Mouse (Mus musculus): ENCODE measurements around the gene Ddx19a. TPM values are rescaled to one million over a fixed set of nuclear protein-coding genes. Genes with fewer than 3 reads are reported as not detected.
"Not testable (repeated sequence)": the region's sequence is repeated elsewhere in the genome, so short reads cannot be mapped to it uniquely, and the experiment has no call there.

Ddx19a gene
- polyA plus RNA-seq, 1 experiment from 2014 or later, result 35.0 TPM

GRCm38 (mm10) chr8:110959906-110960305, 37.7 kb downstream of the Ddx19a start:
- 91% methylated on average over 6 of the region's 6 CpGs for WGBS

GRCm38 (mm10) chr8:110959071-110959780, 38.4 kb downstream of the Ddx19a start:
- peaks cover 22% of the 10 kb centered on the region for H3K36me3 ChIP-seq (ENCODE audit: control insufficient read depth, insufficient read depth, low read length)
- WGBS, result 90% methylated on average over 12 of the region's 12 CpGs

More at GRCm38 (mm10) chr8:110959906-110960305, 37.7 kb downstream of the Ddx19a start:
- peaks cover 24% of the 10 kb centered on the region for H3K36me3 ChIP-seq (ENCODE audit: control insufficient read depth, insufficient read depth, low read length)
- no peaks in the 10 kb centered on the region for H3K4me1 ChIP-seq (replicated peaks; ENCODE audit: control insufficient read depth, insufficient read depth, low read length)
- H3K9ac ChIP-seq (ENCODE audit: low read depth, low read length), result no peak overlapping the region
- DNase-seq (ENCODE audit: low spot score), result no peak
- ATAC-seq (replicated peaks; ENCODE audit: low FRiP score), result no peak
- H3K27me3 ChIP-seq (replicated peaks; ENCODE audit: control insufficient read depth, insufficient read depth, low read length), result no peaks in the 10 kb centered on the region
- H3K4me2 ChIP-seq, result no peak overlapping the region
- no peaks in the 10 kb centered on the region for H3K9me3 ChIP-seq (ENCODE audit: control insufficient read depth, low read length)
- no peak overlapping the region for H3K4me3 ChIP-seq (ENCODE audit: low read depth, low read length)
- no peak overlapping the region for H3K27ac ChIP-seq (ENCODE audit: low read depth, low read length)

GRCm38 (mm10) chr8:110958553-110958952, 39.0 kb downstream of the Ddx19a start:
- not testable (repeated sequence) for H3K4me3 ChIP-seq (ENCODE audit: low read depth, low read length); H3K27ac ChIP-seq (ENCODE audit: low read depth, low read length); H3K27me3 ChIP-seq (replicated peaks; ENCODE audit: control insufficient read depth, insufficient read depth, low read length); H3K9ac ChIP-seq (ENCODE audit: low read depth, low read length); H3K4me2 ChIP-seq; H3K4me1 ChIP-seq (replicated peaks; ENCODE audit: control insufficient read depth, insufficient read depth, low read length); DNase-seq (ENCODE audit: low spot score); ATAC-seq (replicated peaks; ENCODE audit: low FRiP score); H3K9me3 ChIP-seq (ENCODE audit: control insufficient read depth, low read length)
- H3K36me3 ChIP-seq (ENCODE audit: control insufficient read depth, insufficient read depth, low read length), result peaks cover 22% of the 10 kb centered on the region
- 90% methylated on average over 7 of the region's 7 CpGs for WGBS

More at GRCm38 (mm10) chr8:110959071-110959780, 38.4 kb downstream of the Ddx19a start:
- Histone ChIP-seq H3K9me3 (ENCODE audit: control insufficient read depth, low read length) (no peaks in the 10 kb centered on the region), H3K4me1 (replicated peaks; ENCODE audit: control insufficient read depth, insufficient read depth, low read length) (no peaks in the 10 kb centered on the region), H3K4me3 (ENCODE audit: low read depth, low read length) (no peak overlapping the region), H3K27me3 (replicated peaks; ENCODE audit: control insufficient read depth, insufficient read depth, low read length) (no peaks in the 10 kb centered on the region), H3K27ac (ENCODE audit: low read depth, low read length) (no peak overlapping the region), H3K4me2 (no peak overlapping the region), H3K9ac (ENCODE audit: low read depth, low read length) (no peak overlapping the region)
- no peak for ATAC-seq (replicated peaks; ENCODE audit: low FRiP score)
- no peak for DNase-seq (ENCODE audit: low spot score)

- no peak overlapping the region for H3K9ac ChIP-seq (ENCODE audit: low read depth, low read length)
- no peaks in the 10 kb centered on the region for H3K27me3 ChIP-seq (replicated peaks; ENCODE audit: control insufficient read depth, insufficient read depth, low read length)
- H3K36me3 ChIP-seq (ENCODE audit: control insufficient read depth, insufficient read depth, low read length), result peaks cover 22% of the 10 kb centered on the region
- H3K9me3 ChIP-seq (ENCODE audit: control insufficient read depth, low read length), result no peaks in the 10 kb centered on the region
- H3K4me3 ChIP-seq (ENCODE audit: low read depth, low read length), result no peak overlapping the region
- H3K27ac ChIP-seq (ENCODE audit: low read depth, low read length), result no peak overlapping the region
- H3K4me1 ChIP-seq (replicated peaks; ENCODE audit: control insufficient read depth, insufficient read depth, low read length), result no peaks in the 10 kb centered on the region
- no peak for ATAC-seq (replicated peaks; ENCODE audit: low FRiP score)
- no peak for DNase-seq (ENCODE audit: low spot score)
- WGBS, result 92% methylated on average over 5 of the region's 5 CpGs
- no peak overlapping the region for H3K4me2 ChIP-seq
Measured at GRCm38 (mm10) chr8:110958135-110958534, 39.5 kb downstream of the Ddx19a start.

GRCm38 (mm10) chr8:110957471-110957870, 40.1 kb downstream of the Ddx19a start:
- Histone ChIP-seq H3K9me3 (ENCODE audit: control insufficient read depth, low read length) (no peaks in the 10 kb centered on the region), H3K4me2 (no peak overlapping the region), H3K36me3 (ENCODE audit: control insufficient read depth, insufficient read depth, low read length) (peaks cover 20% of the 10 kb centered on the region), H3K27ac (ENCODE audit: low read depth, low read length) (no peak overlapping the region), H3K4me1 (replicated peaks; ENCODE audit: control insufficient read depth, insufficient read depth, low read length) (no peaks in the 10 kb centered on the region), H3K27me3 (replicated peaks; ENCODE audit: control insufficient read depth, insufficient read depth, low read length) (no peaks in the 10 kb centered on the region), H3K4me3 (ENCODE audit: low read depth, low read length) (no peak overlapping the region), H3K9ac (ENCODE audit: low read depth, low read length) (no peak overlapping the region)
- 89% methylated on average over 19 of the region's 19 CpGs for WGBS
- DNase-seq (ENCODE audit: low spot score), result no peak
- ATAC-seq (replicated peaks; ENCODE audit: low FRiP score), result no peak

GRCm38 (mm10) chr8:110956619-110957450, 40.8 kb downstream of the Ddx19a start:
- Histone ChIP-seq H3K27ac (ENCODE audit: low read depth, low read length) (no peak overlapping the region), H3K9ac (ENCODE audit: low read depth, low read length) (no peak overlapping the region), H3K27me3 (replicated peaks; ENCODE audit: control insufficient read depth, insufficient read depth, low read length) (no peaks in the 10 kb centered on the region), H3K9me3 (ENCODE audit: control insufficient read depth, low read length) (no peaks in the 10 kb centered on the region), H3K4me3 (ENCODE audit: low read depth, low read length) (no peak overlapping the region), H3K4me1 (replicated peaks; ENCODE audit: control insufficient read depth, insufficient read depth, low read length) (no peaks in the 10 kb centered on the region), H3K4me2 (no peak overlapping the region), H3K36me3 (ENCODE audit: control insufficient read depth, insufficient read depth, low read length) (peaks cover 20% of the 10 kb centered on the region)
- DNase-seq (ENCODE audit: low spot score) (no peak), ATAC-seq (replicated peaks; ENCODE audit: low FRiP score) (no peak)
- WGBS, result 85% methylated on average over 15 of the region's 15 CpGs

- H3K9ac ChIP-seq (ENCODE audit: low read depth, low read length), result no peak overlapping the region
- H3K9me3 ChIP-seq (ENCODE audit: control insufficient read depth, low read length), result no peaks in the 10 kb centered on the region
- no peak overlapping the region for H3K4me3 ChIP-seq (ENCODE audit: low read depth, low read length)
- no peak overlapping the region for H3K4me2 ChIP-seq
- H3K4me1 ChIP-seq (replicated peaks; ENCODE audit: control insufficient read depth, insufficient read depth, low read length), result no peaks in the 10 kb centered on the region
- WGBS, result 60% methylated on average over 8 of the region's 8 CpGs
- peaks cover 18% of the 10 kb centered on the region for H3K36me3 ChIP-seq (ENCODE audit: control insufficient read depth, insufficient read depth, low read length)
- H3K27me3 ChIP-seq (replicated peaks; ENCODE audit: control insufficient read depth, insufficient read depth, low read length), result no peaks in the 10 kb centered on the region
- DNase-seq (ENCODE audit: low spot score) (no peak), ATAC-seq (replicated peaks; ENCODE audit: low FRiP score) (no peak)
- H3K27ac ChIP-seq (ENCODE audit: low read depth, low read length), result no peak overlapping the region
Measured at GRCm38 (mm10) chr8:110954776-110955175, 42.8 kb downstream of the Ddx19a start.

- 78% methylated on average over 17 of the region's 17 CpGs for WGBS
- H3K4me1 ChIP-seq (replicated peaks; ENCODE audit: control insufficient read depth, insufficient read depth, low read length), result 0 out of 2 replicates have a peak, but pooled peaks cover 2% of the 10 kb centered on the region
- no peak for ATAC-seq (replicated peaks; ENCODE audit: low FRiP score)
Measured at GRCm38 (mm10) chr8:110950065-110950484, 47.5 kb downstream of the Ddx19a start.

More at GRCm38 (mm10) chr8:110950065-110950484, 47.5 kb downstream of the Ddx19a start:
- no peak overlapping the region for H3K4me2 ChIP-seq
- no peaks in the 10 kb centered on the region for H3K27me3 ChIP-seq (replicated peaks; ENCODE audit: control insufficient read depth, insufficient read depth, low read length)
- no peak overlapping the region for H3K4me3 ChIP-seq (ENCODE audit: low read depth, low read length)
- no peaks in the 10 kb centered on the region for H3K9me3 ChIP-seq (ENCODE audit: control insufficient read depth, low read length)
- DNase-seq (ENCODE audit: low spot score), result no peak
- no peak overlapping the region for H3K27ac ChIP-seq (ENCODE audit: low read depth, low read length)
- no peak overlapping the region for H3K9ac ChIP-seq (ENCODE audit: low read depth, low read length)
- H3K36me3 ChIP-seq (ENCODE audit: control insufficient read depth, insufficient read depth, low read length), result peaks cover 10% of the 10 kb centered on the region; the same call in 1 of the 2 replicates
